Mouse (Mus musculus) spleen, postnatal 4 days (tissue): ENCODE results near the gene Eif4e.

Experiments
- DNase-seq, 2 experiments: peaks; one replicate each; pipeline ENCODE4 v3.0.0; 2022; ENCODE audit warnings: low spot score in 2 of 2

Eif4e gene

GRCm38 (mm10) chr3:138586213-138586612 lies 60.2 kb downstream of the Eif4e start:
- no peak for DNase-seq

- no peak for DNase-seq
These were observed 61.2 kb downstream of the Eif4e start for GRCm38 (mm10) chr3:138587137-138587536.

- no peak for DNase-seq
These were observed 62.0 kb downstream of the Eif4e start for GRCm38 (mm10) chr3:138588001-138588400.

- no peak for DNase-seq
These were observed 65.0 kb downstream of the Eif4e start for GRCm38 (mm10) chr3:138591002-138591401.

GRCm38 (mm10) chr3:138591806-138592365 lies 65.9 kb downstream of the Eif4e start:
- no peak for DNase-seq

GRCm38 (mm10) chr3:138593131-138593530 lies 67.2 kb downstream of the Eif4e start:
- no peak for DNase-seq

GRCm38 (mm10) chr3:138593911-138594310 lies 67.9 kb downstream of the Eif4e start:
- no peak for DNase-seq

GRCm38 (mm10) chr3:138601076-138601475 lies 75.1 kb downstream of the Eif4e start:
- no peak for DNase-seq

- no peak for DNase-seq
These were observed 79.2 kb downstream of the Eif4e start for GRCm38 (mm10) chr3:138605132-138605531.

- DNase-seq = no peak
These were observed 82.7 kb downstream of the Eif4e start for GRCm38 (mm10) chr3:138608665-138609064.
